Mouse (Mus musculus) olfactory bulb, adult 2 months (tissue): ENCODE results near the gene Hsf5.

Experiments used
- CTCF ChIP-seq: fragments of 200-500 bp; IDR thresholded peaks from 2 replicates; pipeline ENCODE4 v1.5.1; 2012; ENCODE audit warnings: low read depth, mild to moderate bottlenecking, low read length, moderate library complexity; ENCODE audit not compliant: insufficient read depth
- POLR2A ChIP-seq: fragments of 200-500 bp; IDR thresholded peaks from 2 replicates; pipeline ENCODE4 v1.6.1; 2012; ENCODE audit warnings: mild to moderate bottlenecking, low read depth, low read length, moderate library complexity; ENCODE audit not compliant: insufficient read depth

DNA sequence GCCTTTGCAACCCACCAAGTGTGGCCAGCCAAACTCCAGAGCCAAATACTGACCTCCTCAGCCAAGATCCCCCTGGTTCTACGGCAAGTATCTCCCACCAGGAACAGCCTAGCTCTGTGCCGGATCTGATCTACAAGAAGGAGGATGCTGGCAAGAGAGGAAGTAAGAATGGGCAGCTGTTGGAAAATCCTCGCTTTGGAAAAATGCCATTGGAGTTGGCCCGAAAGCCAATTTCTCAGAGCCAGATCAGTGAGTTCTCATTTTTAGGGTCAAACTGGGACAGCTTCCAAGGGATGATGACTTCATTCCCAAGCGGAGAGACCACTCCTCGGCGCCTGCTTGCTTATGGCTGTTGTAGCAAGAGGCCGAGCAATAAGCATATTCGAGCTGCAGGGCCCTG lies 5.4 kb upstream of the Hsf5 start:
- no peak for TF ChIP-seq POLR2A
- TF ChIP-seq CTCF: no peak
